Comparison of ENCODE assay signal across 24 mouse cellular contexts in the genomic region with DNA sequence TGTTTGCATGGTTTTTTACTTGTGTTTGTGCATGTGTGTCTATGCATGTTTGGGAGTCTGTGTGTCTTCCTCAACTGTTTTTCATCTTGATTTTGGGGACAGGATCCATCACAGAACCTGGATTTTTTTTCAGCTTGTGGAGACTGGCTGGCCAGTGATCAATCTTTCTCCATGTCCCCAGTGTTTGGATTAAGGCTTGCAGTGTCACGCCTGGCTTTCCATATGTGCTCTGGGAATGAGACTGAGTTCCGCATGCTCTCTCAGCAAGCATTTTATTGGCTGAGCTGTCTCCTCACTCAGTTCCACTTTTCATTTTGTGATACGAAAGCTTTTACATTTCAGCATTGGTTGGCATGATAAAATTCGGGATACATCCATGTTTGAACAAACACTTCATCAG.
A peak's percentile ranks its signal among the peaks of the same experiment; 100 is the strongest.
DNase-seq lines count a peak whose midpoint lies in the region; ATAC-seq lines count a peak whose summit lies in the region.
"Had no signal": no experiment of that assay in that cellular context is flagged by ENCODE, and none has a peak within 500 bp of the region (broad histone marks: within the 10 kb centered on the region; RNA-seq: fewer than 3 reads in every experiment).

No protein-coding gene starts in this region.

- no peak overlapping the region for H3K27ac ChIP-seq in kidney, embryonic 14.5 days (ENCODE audit: low read depth, low read length)
- H3K27ac ChIP-seq in kidney, embryonic 16.5 days (ENCODE audit: low read length) = no peak overlapping the region
- H3K27ac ChIP-seq in neural tube, embryonic 15.5 days (replicated peaks) = no peak overlapping the region
- H3K27ac ChIP-seq: embryonic facial prominence, embryonic 10.5 days; embryonic facial prominence, embryonic 12.5 days; forebrain, embryonic 13.5 days; forebrain, embryonic 15.5 days had no signal

- no peak for DNase-seq in kidney, postnatal 14 days
- no peak for DNase-seq in kidney, postnatal 25 days
- DNase-seq in neural tube, embryonic 10.5 days (ENCODE audit: extremely low spot score, low spot score) = peak; percentile 14
- DNase-seq: adrenal gland, adult 8-10 months; adrenal gland, postnatal 14 days; adrenal gland, postnatal 36 days; B cell, adult 2 months; cerebellum, adult 11-12 months; cerebellum, adult 2 months; cerebellum, adult 9-10 months; cerebellum, postnatal 10 days; cerebellum, postnatal 25 days had no signal

- no peak overlapping the region for H3K4me3 ChIP-seq in kidney, embryonic 14.5 days (ENCODE audit: low read length)
- no peak overlapping the region for H3K4me3 ChIP-seq in kidney, embryonic 16.5 days (ENCODE audit: low read length)
- H3K4me3 ChIP-seq in neural tube, embryonic 15.5 days (replicated peaks) = no peak overlapping the region
- H3K4me3 ChIP-seq: embryonic facial prominence, embryonic 10.5 days; embryonic facial prominence, embryonic 12.5 days; forebrain, embryonic 13.5 days; forebrain, embryonic 15.5 days had no signal

- ATAC-seq in kidney, embryonic 14.5 days (ENCODE audit: low FRiP score, low TSS enrichment) = peak; percentile 62
- ATAC-seq in kidney, embryonic 16.5 days (ENCODE audit: low FRiP score, low TSS enrichment) = peak; percentile 51; the same call in 1 of the 2 replicates
- no peak for ATAC-seq in neural tube, embryonic 15.5 days (ENCODE audit: low FRiP score)
- ATAC-seq: activated CD4-positive, CD25-positive, alpha-beta regulatory T cell, adult 4 months; CD4-positive, CD25-positive, alpha-beta regulatory T cell, adult 4 months; forebrain, embryonic 13.5 days; forebrain, embryonic 15.5 days; Patski had no signal

- no peaks in the 10 kb centered on the region for H3K27me3 ChIP-seq in kidney, embryonic 14.5 days (ENCODE audit: control insufficient read depth, insufficient read depth, low read length)
- H3K27me3 ChIP-seq in kidney, embryonic 16.5 days (ENCODE audit: insufficient read depth, low read length) = no peaks in the 10 kb centered on the region
- H3K27me3 ChIP-seq in neural tube, embryonic 15.5 days (replicated peaks) = no peaks in the 10 kb centered on the region
- H3K27me3 ChIP-seq: CH12.LX; embryonic facial prominence, embryonic 12.5 days; forebrain, embryonic 13.5 days; forebrain, embryonic 15.5 days had no signal

- no peak overlapping the region for H3K9ac ChIP-seq in kidney, embryonic 14.5 days (ENCODE audit: low read depth, low read length)
- H3K9ac ChIP-seq in kidney, embryonic 16.5 days (replicated peaks; ENCODE audit: low read length) = no peak overlapping the region
- no peak overlapping the region for H3K9ac ChIP-seq in neural tube, embryonic 15.5 days (replicated peaks)
- H3K9ac ChIP-seq: embryonic facial prominence, embryonic 12.5 days; forebrain, embryonic 13.5 days; forebrain, embryonic 15.5 days had no signal

- 44% methylated on average over 4 of the region's 4 CpGs for WGBS in kidney, embryonic 14.5 days
- WGBS in kidney, embryonic 16.5 days = 61% methylated on average over 4 of the region's 4 CpGs
- WGBS in neural tube, embryonic 15.5 days = 78% methylated on average over 4 of the region's 4 CpGs

- no peaks in the 10 kb centered on the region for H3K36me3 ChIP-seq in kidney, embryonic 14.5 days (ENCODE audit: control insufficient read depth, insufficient read depth, low read length)
- H3K36me3 ChIP-seq in kidney, embryonic 16.5 days (ENCODE audit: insufficient read depth, low read length) = no peaks in the 10 kb centered on the region
- no peaks in the 10 kb centered on the region for H3K36me3 ChIP-seq in neural tube, embryonic 15.5 days
- H3K36me3 ChIP-seq: embryonic facial prominence, embryonic 10.5 days; embryonic facial prominence, embryonic 12.5 days; forebrain, embryonic 15.5 days; G1E had no signal

- no peaks in the 10 kb centered on the region for H3K9me3 ChIP-seq in kidney, embryonic 14.5 days (ENCODE audit: control insufficient read depth, low read length)
- H3K9me3 ChIP-seq in kidney, embryonic 16.5 days (ENCODE audit: low read length) = no peaks in the 10 kb centered on the region
- H3K9me3 ChIP-seq in neural tube, embryonic 15.5 days (replicated peaks) = no peaks in the 10 kb centered on the region
- H3K9me3 ChIP-seq: embryonic facial prominence, embryonic 10.5 days; embryonic facial prominence, embryonic 12.5 days; forebrain, embryonic 13.5 days; forebrain, embryonic 15.5 days; G1E had no signal

- no peak overlapping the region for H3K4me2 ChIP-seq in kidney, embryonic 14.5 days (replicated peaks; ENCODE audit: low read depth, low read length)
- H3K4me2 ChIP-seq in kidney, embryonic 16.5 days (replicated peaks; ENCODE audit: low read depth, low read length) = no peak overlapping the region
- no peak overlapping the region for H3K4me2 ChIP-seq in neural tube, embryonic 15.5 days
- H3K4me2 ChIP-seq: embryonic facial prominence, embryonic 12.5 days; forebrain, embryonic 13.5 days; forebrain, embryonic 15.5 days had no signal

- H3K4me1 ChIP-seq in kidney, embryonic 14.5 days (ENCODE audit: control insufficient read depth, insufficient read depth, low read length) = no peaks in the 10 kb centered on the region
- H3K4me1 ChIP-seq in kidney, embryonic 16.5 days (ENCODE audit: insufficient read depth, low read length) = no peaks in the 10 kb centered on the region
- H3K4me1 ChIP-seq in neural tube, embryonic 15.5 days = no peaks in the 10 kb centered on the region
- H3K4me1 ChIP-seq: embryonic facial prominence, embryonic 10.5 days; embryonic facial prominence, embryonic 12.5 days; forebrain, embryonic 13.5 days; forebrain, embryonic 15.5 days had no signal
